Mouse (Mus musculus) layer of hippocampus, postnatal 14 days (tissue): ENCODE results near the gene Rtkn. TPM values are rescaled to one million over a fixed set of nuclear protein-coding genes. Genes with fewer than 3 reads are reported as not detected.
A peak's percentile ranks its signal among the peaks of the same experiment; 100 is the strongest.
"Not testable (repeated sequence)": the region's sequence is repeated elsewhere in the genome, so short reads cannot be mapped to it uniquely, and the experiment has no call there.

Experiments
- DNase-seq, 2 experiments: peaks; one replicate each; pipeline ENCODE4 v3.0.0; 2021 to 2022; ENCODE audit warnings: low spot score in 2 of 2, mixed read lengths in 1 of 2
- total RNA-seq, 2 experiments: library from RNA; stranded (reverse); gene quantifications; 2 replicates each; pipeline ENCODE4 v1.2.3; 2021

The Rtkn gene
- total RNA-seq, 2 experiments from 2014 or later = 61.2 to 65.1 TPM

GRCm38 (mm10) chr6:83137576-83137950 lies 2.3 kb downstream of the Rtkn start:
- peak in 1 of 2 experiments; percentile 74 for DNase-seq

GRCm38 (mm10) chr6:83138056-83138455 lies 2.8 kb downstream of the Rtkn start:
- DNase-seq = no peak

GRCm38 (mm10) chr6:83140044-83140443 lies 4.8 kb downstream of the Rtkn start:
- no peak for DNase-seq

- no peak for DNase-seq
These were observed 6.4 kb downstream of the Rtkn start for GRCm38 (mm10) chr6:83141636-83142035.

- peak in 1 of 2 experiments; percentile 74 for DNase-seq
These were observed 7.0 kb downstream of the Rtkn start for GRCm38 (mm10) chr6:83142211-83142731.

GRCm38 (mm10) chr6:83142886-83143285 lies 7.6 kb downstream of the Rtkn start:
- no peak for DNase-seq

GRCm38 (mm10) chr6:83145209-83145608 lies 9.9 kb downstream of the Rtkn start:
- DNase-seq = no peak

GRCm38 (mm10) chr6:83145805-83146204 lies 10.5 kb downstream of the Rtkn start:
- no peak for DNase-seq

- no peak for DNase-seq
These were observed 12.0 kb downstream of the Rtkn start for GRCm38 (mm10) chr6:83147280-83147679.

- DNase-seq = no peak
These were observed 16.5 kb downstream of the Rtkn start for GRCm38 (mm10) chr6:83151721-83152120.

- DNase-seq = no peak
These were observed 17.8 kb downstream of the Rtkn start for GRCm38 (mm10) chr6:83153038-83153437.

GRCm38 (mm10) chr6:83153485-83153884 lies 18.2 kb downstream of the Rtkn start:
- DNase-seq = no peak

GRCm38 (mm10) chr6:83155552-83156238 lies 20.4 kb downstream of the Rtkn start:
- peak in 1 of 2 experiments; percentile 41 for DNase-seq

- peak; percentile 80 to 81 for DNase-seq
These were observed 21.0 kb downstream of the Rtkn start, which contains the start of the genes Wdr54 and 1700003E16Rik for GRCm38 (mm10) chr6:83156259-83156684. Gene Wdr54, minus strand, starts transcription at chr6:83156397. Gene 1700003E16Rik, plus strand, starts transcription at chr6:83156404.

- DNase-seq = not testable (repeated sequence)
These were observed 24.2 kb downstream of the Rtkn start for GRCm38 (mm10) chr6:83159456-83159855.

GRCm38 (mm10) chr6:83161442-83161841 lies 26.2 kb downstream of the Rtkn start:
- DNase-seq = no peak

GRCm38 (mm10) chr6:83161921-83162641 lies 26.8 kb downstream of the Rtkn start:
- DNase-seq = no peak

GRCm38 (mm10) chr6:83162701-83163100 lies 27.4 kb downstream of the Rtkn start:
- DNase-seq = peak in 1 of 2 experiments; percentile 67

- DNase-seq = no peak
These were observed 29.9 kb downstream of the Rtkn start for GRCm38 (mm10) chr6:83165026-83165606.

GRCm38 (mm10) chr6:83165607-83166242 lies 30.5 kb downstream of the Rtkn start, which contains the start of gene Dctn1:
Gene Dctn1, plus strand, starts transcription at chr6:83165920.
- DNase-seq = peak; percentile 95

- no peak for DNase-seq
These were observed 31.0 kb downstream of the Rtkn start for GRCm38 (mm10) chr6:83166243-83166630.
